Mouse (Mus musculus): Measurements from ENCODE around the gene Rabl3. TPM values are rescaled to one million over a fixed set of nuclear protein-coding genes. Genes with fewer than 3 reads are reported as not detected.

Gene Rabl3
- polyA plus RNA-seq, 1 experiment from 2014 or later = 34.4 TPM

DNA sequence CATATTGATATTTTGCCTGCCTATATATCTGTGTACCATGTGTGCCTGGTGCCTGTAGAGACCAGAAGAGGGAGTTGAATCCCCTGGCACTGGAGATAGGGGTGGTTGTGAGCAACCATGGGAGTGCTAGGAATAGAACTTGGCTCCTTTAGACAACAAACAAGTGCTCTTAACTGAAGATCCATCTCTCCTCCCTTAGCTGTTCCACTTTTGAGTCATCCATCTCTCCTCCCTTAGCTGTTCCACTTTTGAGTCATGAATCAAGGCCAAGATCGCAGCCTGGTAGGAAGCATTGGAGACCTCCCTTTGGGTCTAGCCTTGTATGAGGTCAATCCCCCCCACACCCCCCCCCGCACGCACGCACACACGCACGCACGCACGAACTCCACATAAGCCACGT lies 74.9 kb downstream of the Rabl3 start:
- Histone ChIP-seq H3K4me1 (ENCODE audit: control insufficient read depth, insufficient read depth, low read length) (peaks cover 2% of the 10 kb centered on the region; the same call in 1 of the 2 replicates), H3K36me3 (ENCODE audit: control insufficient read depth, insufficient read depth, low read length) (no peaks in the 10 kb centered on the region), H3K27me3 (ENCODE audit: control insufficient read depth, insufficient read depth, low read length) (no peaks in the 10 kb centered on the region), H3K4me3 (ENCODE audit: low read depth, low read length) (no peak overlapping the region), H3K27ac (ENCODE audit: low read depth, low read length) (no peak overlapping the region), H3K4me2 (no peak overlapping the region), H3K9me3 (replicated peaks; ENCODE audit: control insufficient read depth, low read length) (no peaks in the 10 kb centered on the region), H3K9ac (ENCODE audit: low read depth, low read length) (no peak overlapping the region)
- ATAC-seq (replicated peaks; ENCODE audit: insufficient number of reproducible peaks, low FRiP score, low TSS enrichment) = no peak
- 92% methylated on average over 9 of the region's 9 CpGs for WGBS (ENCODE audit: insufficient replicate concordance)

DNA sequence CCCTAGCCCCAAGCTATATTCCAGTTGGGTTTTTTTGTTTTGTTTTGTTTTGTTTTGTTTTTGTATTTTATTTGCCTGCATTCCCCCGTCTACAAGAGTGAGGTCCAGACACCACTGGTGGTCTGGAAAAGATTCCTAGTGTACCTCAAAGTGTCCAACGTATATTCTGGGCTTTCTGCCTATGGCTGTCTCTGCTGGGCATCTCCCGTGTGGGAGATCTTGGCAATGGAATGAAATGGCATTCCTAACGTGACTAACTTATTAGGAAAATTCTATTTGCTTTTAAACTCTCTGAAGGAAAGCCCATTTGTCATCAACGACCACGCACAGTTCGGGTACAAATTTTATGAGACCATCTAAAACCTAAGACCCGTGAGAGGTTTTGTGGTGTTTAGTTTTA lies 75.7 kb downstream of the Rabl3 start:
- no peak for ATAC-seq (replicated peaks; ENCODE audit: insufficient number of reproducible peaks, low FRiP score, low TSS enrichment)
- Histone ChIP-seq H3K27ac (ENCODE audit: low read depth, low read length) (no peak overlapping the region), H3K9ac (ENCODE audit: low read depth, low read length) (no peak overlapping the region), H3K27me3 (ENCODE audit: control insufficient read depth, insufficient read depth, low read length) (no peaks in the 10 kb centered on the region), H3K9me3 (replicated peaks; ENCODE audit: control insufficient read depth, low read length) (no peaks in the 10 kb centered on the region), H3K36me3 (ENCODE audit: control insufficient read depth, insufficient read depth, low read length) (no peaks in the 10 kb centered on the region), H3K4me3 (ENCODE audit: low read depth, low read length) (no peak overlapping the region), H3K4me2 (no peak overlapping the region), H3K4me1 (ENCODE audit: control insufficient read depth, insufficient read depth, low read length) (peaks cover 2% of the 10 kb centered on the region; the same call in 1 of the 2 replicates)
- 73% methylated on average over 8 of the region's 8 CpGs for WGBS (ENCODE audit: insufficient replicate concordance)

DNA sequence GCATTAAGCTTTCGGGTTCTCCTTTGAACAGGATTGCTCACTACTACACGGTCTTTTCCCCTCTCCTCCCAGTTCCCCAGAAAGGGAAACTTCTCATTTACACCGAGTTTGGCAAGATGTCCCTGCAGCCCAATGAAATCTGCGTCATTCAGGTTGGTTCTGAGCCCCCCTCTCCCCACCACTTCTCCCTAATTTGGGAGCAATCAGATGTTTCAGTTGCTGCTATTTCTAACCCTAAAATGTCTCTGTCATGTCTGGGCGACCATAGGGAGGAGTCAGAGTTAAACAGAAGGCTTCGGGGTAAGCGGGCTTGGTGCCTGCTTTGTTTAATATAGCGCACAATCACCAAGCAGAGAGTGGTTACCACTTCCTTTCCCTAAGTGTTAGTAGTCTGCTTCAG lies 76.4 kb downstream of the Rabl3 start:
- no peak overlapping the region for H3K27ac ChIP-seq (ENCODE audit: low read depth, low read length)
- H3K9me3 ChIP-seq (replicated peaks; ENCODE audit: control insufficient read depth, low read length) = no peaks in the 10 kb centered on the region
- H3K27me3 ChIP-seq (ENCODE audit: control insufficient read depth, insufficient read depth, low read length) = no peaks in the 10 kb centered on the region
- no peak for ATAC-seq (replicated peaks; ENCODE audit: insufficient number of reproducible peaks, low FRiP score, low TSS enrichment)
- no peak overlapping the region for H3K4me2 ChIP-seq
- WGBS (ENCODE audit: insufficient replicate concordance) = 65% methylated on average over 8 of the region's 8 CpGs
- no peak overlapping the region for H3K4me3 ChIP-seq (ENCODE audit: low read depth, low read length)
- no peak overlapping the region for H3K9ac ChIP-seq (ENCODE audit: low read depth, low read length)
- peaks cover 2% of the 10 kb centered on the region; the same call in 1 of the 2 replicates for H3K4me1 ChIP-seq (ENCODE audit: control insufficient read depth, insufficient read depth, low read length)
- H3K36me3 ChIP-seq (ENCODE audit: control insufficient read depth, insufficient read depth, low read length) = no peaks in the 10 kb centered on the region

DNA sequence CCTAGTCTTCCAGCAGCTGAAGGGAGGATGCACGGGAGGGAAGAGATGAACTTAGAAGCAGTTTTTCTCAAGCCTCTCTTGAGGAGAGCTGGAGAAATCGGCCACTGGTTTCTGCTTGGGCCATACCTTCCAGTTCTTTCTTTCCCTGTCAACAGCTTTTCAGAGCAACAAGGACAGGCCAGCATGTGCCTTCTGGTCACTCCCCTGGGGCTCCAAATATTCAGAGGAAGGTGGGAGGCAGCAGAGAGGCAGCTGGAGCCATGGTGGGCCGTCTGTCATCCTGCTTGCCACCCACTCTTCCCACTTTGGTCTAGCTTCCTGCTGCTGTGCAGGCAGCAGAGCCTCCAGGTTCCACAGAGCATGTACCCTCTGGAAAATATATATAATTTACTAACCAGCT lies 78.0 kb downstream of the Rabl3 start:
- Histone ChIP-seq H3K9ac (ENCODE audit: low read depth, low read length) (no peak overlapping the region), H3K4me3 (ENCODE audit: low read depth, low read length) (no peak overlapping the region), H3K36me3 (ENCODE audit: control insufficient read depth, insufficient read depth, low read length) (no peaks in the 10 kb centered on the region), H3K4me1 (ENCODE audit: control insufficient read depth, insufficient read depth, low read length) (peaks cover 2% of the 10 kb centered on the region; the same call in 1 of the 2 replicates), H3K27me3 (ENCODE audit: control insufficient read depth, insufficient read depth, low read length) (no peaks in the 10 kb centered on the region), H3K9me3 (replicated peaks; ENCODE audit: control insufficient read depth, low read length) (no peaks in the 10 kb centered on the region), H3K4me2 (no peak overlapping the region), H3K27ac (ENCODE audit: low read depth, low read length) (no peak overlapping the region)
- WGBS (ENCODE audit: insufficient replicate concordance) = 23% methylated on average over 3 of the region's 3 CpGs
- no peak for ATAC-seq (replicated peaks; ENCODE audit: insufficient number of reproducible peaks, low FRiP score, low TSS enrichment)

Other genes with a start within 250 kb of the Rabl3 start
- gene Stxbp5l, start 154.9 kb upstream of the Rabl3 start, polyA plus RNA-seq (2014; fragmentation: Nextera tagmentation; extraction: Ambion mirVana) = 0.47 and 0.77 TPM in 2 replicates
- gene Gtf2e1, start 96 bp upstream of the Rabl3 start, polyA plus RNA-seq (2014; fragmentation: Nextera tagmentation; extraction: Ambion mirVana) = 27.2 and 30.1 TPM in 2 replicates
- 0.20 and 0.72 TPM in 2 replicates for gene Hgd, start 40.3 kb downstream of the Rabl3 start, polyA plus RNA-seq (2014; fragmentation: Nextera tagmentation; extraction: Ambion mirVana)
- 84.7 and 88.8 TPM in 2 replicates for gene Ndufb4, start 114.6 kb downstream of the Rabl3 start, polyA plus RNA-seq (2014; fragmentation: Nextera tagmentation; extraction: Ambion mirVana)
- 500 and 503 TPM in 2 replicates for gene Fstl1, start 237.0 kb downstream of the Rabl3 start, polyA plus RNA-seq (2014; fragmentation: Nextera tagmentation; extraction: Ambion mirVana)